Mouse (Mus musculus) gastrocnemius, postnatal 4 days (tissue): Measurements from ENCODE around the gene Tnfaip8l1. TPM values are rescaled to one million over a fixed set of nuclear protein-coding genes. Genes with fewer than 3 reads are reported as not detected.

Experiments
- DNase-seq, 2 experiments: peaks; one replicate each; pipeline ENCODE4 v3.0.0; 2021 to 2022; ENCODE audit warnings: low spot score in 2 of 2, mixed read lengths in 2 of 2
- microRNA-seq: library from miRNA; unstranded; fragments of <30 nt; microRNA quantifications from one replicate; pipeline ENCODE4 v1.2.0, GENCODE M21; 2021
- total RNA-seq, 2 experiments: library from RNA; stranded (reverse); gene quantifications; 2 replicates each; pipeline ENCODE4 v1.2.3; 2021

Gene Tnfaip8l1
- total RNA-seq, 2 experiments from 2014 or later, result 6.7 to 6.8 TPM

- peak; percentile 77 to 90 for DNase-seq
Measured at GRCm38 (mm10) chr17:56218377-56219191, 56.3 kb downstream of the Tnfaip8l1 start, which contains the start of gene Dpp9. TSS of gene Dpp9 (minus strand) at chr17:56218905.

DNA sequence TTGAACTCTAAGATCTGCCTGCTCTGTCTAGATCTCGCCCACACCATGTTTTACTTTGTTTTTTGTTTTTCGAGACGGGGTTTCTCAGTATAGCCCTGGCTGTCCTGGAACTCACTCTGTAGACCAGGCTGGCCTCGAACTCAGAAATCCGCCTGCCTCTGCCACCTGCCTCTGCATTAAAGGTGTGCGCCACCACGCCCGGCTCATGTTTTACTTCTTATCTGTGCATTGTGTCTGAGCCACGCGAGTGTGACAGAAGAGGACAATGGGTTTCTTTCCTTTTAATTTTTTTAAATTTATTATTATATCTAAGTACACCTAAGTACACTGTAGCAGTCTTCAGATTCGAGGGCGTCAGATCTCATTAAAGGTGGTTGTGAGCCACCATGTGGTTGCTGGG, 57.0 kb downstream of the Tnfaip8l1 start:
- no peak for DNase-seq

DNA sequence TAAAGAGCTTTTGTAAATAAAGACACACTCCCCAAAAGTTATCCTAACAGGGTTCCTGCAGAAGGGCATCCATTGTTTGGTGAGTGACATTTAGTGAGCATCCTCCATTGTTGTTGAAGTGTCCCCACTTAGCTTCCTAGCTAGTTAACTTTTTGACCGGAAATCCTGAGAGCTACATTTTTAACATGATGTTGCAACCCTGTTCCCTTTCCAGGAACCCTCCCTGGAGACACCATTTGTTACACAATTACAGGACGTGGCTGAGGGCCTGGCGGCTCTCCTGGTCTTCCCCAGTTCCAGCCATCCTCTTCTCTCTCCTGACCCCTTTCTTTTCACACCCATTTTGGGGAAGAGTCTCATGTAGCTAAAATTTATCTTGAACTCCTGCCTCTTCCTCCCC, 57.5 kb downstream of the Tnfaip8l1 start:
- peak in 1 of 2 experiments; percentile 51 for DNase-seq

Small RNA genes lying within 50 kb of the gene (microRNA-seq; reads per million reads assigned to microRNA genes)
- not detected for gene Gm44397

Other genes with a start within 250 kb of the Tnfaip8l1 start
- gene Zfp119b, start 213.0 kb upstream of the Tnfaip8l1 start, total RNA-seq, result 1 to 10 TPM; 3.8 to 4.0 TPM
- gene Ebi3, start 209.8 kb upstream of the Tnfaip8l1 start, total RNA-seq, result 1 to 10 TPM; 1.9 to 2.0 TPM
- gene Yju2, start 203.4 kb upstream of the Tnfaip8l1 start, total RNA-seq, result 10 to 100 TPM; 15.3 to 15.9 TPM
- gene Shd, start 192.0 kb upstream of the Tnfaip8l1 start, total RNA-seq, result 1 to 10 TPM; 1.8 to 1.9 TPM
- gene Fsd1, start 176.0 kb upstream of the Tnfaip8l1 start, total RNA-seq, result under 1 TPM in 1 of 2 experiments, not detected in 1; 0.32 TPM
- 1 to 10 TPM; 7.0 TPM for gene Stap2, start 156.9 kb upstream of the Tnfaip8l1 start, total RNA-seq
- 10 to 100 TPM; 32.7 to 44.3 TPM for gene Mpnd, start 156.8 kb upstream of the Tnfaip8l1 start, total RNA-seq
- 10 to 100 TPM; 56.0 to 59.9 TPM for gene Sh3gl1, start 125.8 kb upstream of the Tnfaip8l1 start, total RNA-seq
- 10 to 100 TPM; 13.4 to 14.0 TPM for gene Chaf1a, start 122.0 kb upstream of the Tnfaip8l1 start, total RNA-seq
- gene Ubxn6, start 87.4 kb upstream of the Tnfaip8l1 start, total RNA-seq, result 10 to 100 TPM; 45.7 to 46.1 TPM
- gene Hdgfl2, start 82.8 kb upstream of the Tnfaip8l1 start, total RNA-seq, result 10 to 100 TPM; 52.4 to 61.6 TPM
- 10 to 100 TPM; 60.0 to 80.1 TPM for gene Plin4, start 52.7 kb upstream of the Tnfaip8l1 start, total RNA-seq
- 10 to 100 TPM; 25.7 to 29.7 TPM for gene Plin5, start 44.9 kb upstream of the Tnfaip8l1 start, total RNA-seq
- gene Lrg1, start 40.5 kb upstream of the Tnfaip8l1 start, total RNA-seq, result 1 to 10 TPM; 3.1 to 4.0 TPM
- gene Sema6b, start 22.1 kb upstream of the Tnfaip8l1 start, total RNA-seq, result 10 to 100 TPM; 21.0 to 21.8 TPM
- gene Mydgf, start 21.4 kb downstream of the Tnfaip8l1 start, total RNA-seq, result 10 to 100 TPM; 42.4 to 47.5 TPM
- 10 to 100 TPM; 30.0 to 30.5 TPM for gene Dpp9, start 56.4 kb downstream of the Tnfaip8l1 start, total RNA-seq
- gene Fem1a, start 94.3 kb downstream of the Tnfaip8l1 start, total RNA-seq, result 10 to 100 TPM; 98.3 to 99.9 TPM
- 1 to 10 TPM; 8.5 to 8.9 TPM for gene Ticam1, start 114.3 kb downstream of the Tnfaip8l1 start, total RNA-seq
- 10 to 100 TPM; 59.0 to 60.6 TPM for gene Plin3, start 130.4 kb downstream of the Tnfaip8l1 start, total RNA-seq
- not detected for gene Arrdc5, start 137.8 kb downstream of the Tnfaip8l1 start, total RNA-seq
- gene Uhrf1, start 140.8 kb downstream of the Tnfaip8l1 start, total RNA-seq, result 10 to 100 TPM; 39.7 to 41.6 TPM
- 10 to 100 TPM; 33.3 to 35.0 TPM for gene Kdm4b, start 163.6 kb downstream of the Tnfaip8l1 start, total RNA-seq